Mouse (Mus musculus) liver, embryonic 14.5 days (tissue): Measurements from ENCODE around the gene Peli2. TPM values are rescaled to one million over a fixed set of nuclear protein-coding genes. Genes with fewer than 3 reads are reported as not detected.

Experiments used
- ATAC-seq: fragments of 200-750 bp; cut with Nextera tagmentation; 2 replicates; pipeline ENCODE4 v1.8.0; 2017; ENCODE audit warnings: moderate number of reproducible peaks, mild to moderate bottlenecking, moderate library complexity; ENCODE audit not compliant: insufficient read depth
- DNase-seq, 3 experiments: peaks; one replicate each; pipeline ENCODE4 v3.0.0-alpha.2; 2012 to 2013; ENCODE audit warnings: low read depth in 3 of 3, low spot score in 3 of 3
- H3K27ac ChIP-seq: fragments of 300-500 bp; sonication (generic); 2 replicates; pipeline ENCODE4 v1.5.1; 2014; ENCODE audit warnings: moderate library complexity, mild to moderate bottlenecking, control low read depth, inconsistent platforms
- H3K27me3 ChIP-seq: fragments of 300-500 bp; sonication (generic); 2 replicates; pipeline ENCODE4 v1.6.1; 2014; ENCODE audit warnings: mild to moderate bottlenecking, low read length, moderate library complexity; ENCODE audit not compliant: control insufficient read depth, insufficient read depth
- H3K36me3 ChIP-seq: fragments of 300-500 bp; sonication (generic); replicated peaks from 2 replicates; pipeline ENCODE4 v1.6.1; 2014; ENCODE audit warnings: low read depth; ENCODE audit not compliant: control insufficient read depth, insufficient read depth
- H3K4me1 ChIP-seq, 2 experiments: fragments of 200-500 bp in 1 of 2; fragments of 300-500 bp in 1 of 2; sonication (generic) in 1 of 2; replicated peaks; 2 replicates each; pipeline ENCODE4 v1.6.1; 2012 to 2014; ENCODE audit warnings: antibody characterized with exemption in 1 of 2, inconsistent platforms in 1 of 2, low read length in 1 of 2; ENCODE audit not compliant: control insufficient read depth in 2 of 2, insufficient read depth in 2 of 2
- H3K4me2 ChIP-seq: fragments of 300-500 bp; sonication (generic); 2 replicates; pipeline ENCODE4 v1.6.1; 2014; ENCODE audit warnings: low read depth, mild to moderate bottlenecking, control low read depth, moderate library complexity
- H3K4me3 ChIP-seq, 2 experiments: fragments of 200-500 bp in 1 of 2; fragments of 300-500 bp in 1 of 2; sonication (generic) in 1 of 2; 2 replicates each; pipeline ENCODE4 v1.5.1; 2012 to 2014; ENCODE audit warnings: low read depth in 2 of 2, low read length in 2 of 2, mild to moderate bottlenecking in 2 of 2, control low read depth in 1 of 2, inconsistent platforms in 1 of 2, moderate library complexity in 1 of 2; ENCODE audit not compliant: insufficient read depth in 1 of 2
- H3K9ac ChIP-seq: fragments of 300-500 bp; sonication (generic); replicated peaks from 2 replicates; pipeline ENCODE4 v1.6.1; 2014; ENCODE audit warnings: mild to moderate bottlenecking, control low read depth, moderate library complexity
- H3K9me3 ChIP-seq: fragments of 300-500 bp; sonication (generic); 2 replicates; pipeline ENCODE4 v1.6.1; 2016; ENCODE audit warnings: low read length, mixed read lengths; ENCODE audit not compliant: control insufficient read depth
- CTCF ChIP-seq: IDR thresholded peaks from 2 replicates; pipeline ENCODE4 v1.5.1; 2016; ENCODE audit warnings: antibody characterized with exemption, low read depth, control low read depth
- EP300 ChIP-seq: IDR thresholded peaks from 2 replicates; pipeline ENCODE4 v1.6.1; 2016; ENCODE audit warnings: antibody characterized with exemption, low read depth
- WGBS: fragments of 180-500 bp; shearing (Covaris S2); extraction: QIAGEN DNeasy Blood & Tissue Kit; methylation state at CpG from one replicate; pipeline ENCODE4 v1.1.7; 2014; ENCODE audit not compliant: insufficient replicate concordance; 5-methylcytosine and 5-hydroxymethylcytosine counted together
- polyA plus RNA-seq, 2 experiments: library from polyadenylated mRNA; depleted of rRNA in 1 of 2; stranded (reverse) in 1 of 2; unstranded in 1 of 2; fragments of >200 nt; fragmentation: Nextera tagmentation in 1 of 2; extraction: Ambion mirVana in 1 of 2; gene quantifications; 2 replicates each; pipeline versions ENCODE4 v1.2.1 to v1.2.3; 2012 to 2014

Gene Peli2
- polyA plus RNA-seq, 2 experiments: 0.68 to 0.70 TPM

GRCm38 (mm10) chr14:48125971-48126370, 5.3 kb downstream of the Peli2 start:
- Histone ChIP-seq H3K4me1 (0 out of 4 replicates have a peak, but pooled peaks cover 0 to 3% of the 10 kb centered on the region in 2 experiments), H3K27me3 (peaks cover 13% of the 10 kb centered on the region), H3K9me3 (no peaks in the 10 kb centered on the region), H3K27ac (no peak overlapping the region), H3K4me2 (no peak overlapping the region), H3K4me3 (no peak overlapping the region), H3K9ac (no peak overlapping the region), H3K36me3 (no peaks in the 10 kb centered on the region)
- ATAC-seq (no peak), DNase-seq (no peak)
- no peak for TF ChIP-seq EP300
- TF ChIP-seq CTCF: no peak
- WGBS: 69% methylated on average over 6 of the region's 6 CpGs

GRCm38 (mm10) chr14:48126931-48127330, 6.3 kb downstream of the Peli2 start:
- H3K27ac ChIP-seq: no peak overlapping the region
- H3K9ac ChIP-seq: no peak overlapping the region
- H3K4me3 ChIP-seq: no peak overlapping the region
- DNase-seq (no peak), ATAC-seq (no peak)
- no peak overlapping the region for H3K4me2 ChIP-seq
- peaks cover 3% of the 10 kb centered on the region for H3K27me3 ChIP-seq
- no peaks in the 10 kb centered on the region for H3K9me3 ChIP-seq
- no peak for TF ChIP-seq CTCF
- TF ChIP-seq EP300: no peak
- 58% methylated on average over 4 of the region's 4 CpGs for WGBS
- H3K36me3 ChIP-seq: no peaks in the 10 kb centered on the region
- peaks cover 0 to 8% of the 10 kb centered on the region in 2 experiments; a peak in 2 of 4 replicates for H3K4me1 ChIP-seq

- Histone ChIP-seq H3K9me3 (no peaks in the 10 kb centered on the region), H3K4me3 (no peak overlapping the region), H3K36me3 (no peaks in the 10 kb centered on the region), H3K9ac (no peak overlapping the region), H3K27ac (no peak overlapping the region), H3K4me2 (no peak overlapping the region), H3K27me3 (no peaks in the 10 kb centered on the region), H3K4me1 (peaks cover 0 to 8% of the 10 kb centered on the region in 2 experiments; a peak in 2 of 4 replicates)
- no peak for DNase-seq
- TF ChIP-seq CTCF (no peak), EP300 (no peak)
- ATAC-seq: no peak
- 63% methylated on average over 8 of the region's 8 CpGs for WGBS
Observed at GRCm38 (mm10) chr14:48127609-48128185, 7.1 kb downstream of the Peli2 start.

GRCm38 (mm10) chr14:48128701-48129100, 8.1 kb downstream of the Peli2 start:
- Histone ChIP-seq H3K27ac (no peak overlapping the region), H3K9me3 (no peaks in the 10 kb centered on the region)
- WGBS: 71% methylated on average over 5 of the region's 5 CpGs

GRCm38 (mm10) chr14:48130021-48130420, 9.4 kb downstream of the Peli2 start:
- Histone ChIP-seq H3K9ac (no peak overlapping the region), H3K4me3 (no peak overlapping the region), H3K27me3 (no peaks in the 10 kb centered on the region), H3K4me2 (no peak overlapping the region), H3K4me1 (peaks cover 2 to 22% of the 10 kb centered on the region in 2 experiments; a peak in 3 of 4 replicates), H3K9me3 (no peaks in the 10 kb centered on the region), H3K36me3 (no peaks in the 10 kb centered on the region), H3K27ac (no peak overlapping the region)
- DNase-seq: no peak
- ATAC-seq: no peak
- WGBS: 46% methylated on average over 6 of the region's 6 CpGs
- no peak for TF ChIP-seq EP300
- TF ChIP-seq CTCF: no peak

More at GRCm38 (mm10) chr14:48128701-48129100, 8.1 kb downstream of the Peli2 start:
- H3K36me3 ChIP-seq: no peaks in the 10 kb centered on the region
- H3K27me3 ChIP-seq: no peaks in the 10 kb centered on the region
- H3K4me1 ChIP-seq: peaks cover 2 to 15% of the 10 kb centered on the region in 2 experiments; a peak in 3 of 4 replicates
- TF ChIP-seq EP300: no peak
- TF ChIP-seq CTCF: no peak
- no peak overlapping the region for H3K9ac ChIP-seq
- ATAC-seq: no peak
- no peak overlapping the region for H3K4me2 ChIP-seq
- no peak overlapping the region for H3K4me3 ChIP-seq
- no peak for DNase-seq
